Mouse (Mus musculus): Measurements from ENCODE around the gene Adam23. TPM values are rescaled to one million over a fixed set of nuclear protein-coding genes. Genes with fewer than 3 reads are reported as not detected.
"Not testable (repeated sequence)": the region's sequence is repeated elsewhere in the genome, so short reads cannot be mapped to it uniquely, and the experiment has no call there.

The Adam23 gene
- polyA plus RNA-seq, 1 experiment, result 73.1 TPM

DNA sequence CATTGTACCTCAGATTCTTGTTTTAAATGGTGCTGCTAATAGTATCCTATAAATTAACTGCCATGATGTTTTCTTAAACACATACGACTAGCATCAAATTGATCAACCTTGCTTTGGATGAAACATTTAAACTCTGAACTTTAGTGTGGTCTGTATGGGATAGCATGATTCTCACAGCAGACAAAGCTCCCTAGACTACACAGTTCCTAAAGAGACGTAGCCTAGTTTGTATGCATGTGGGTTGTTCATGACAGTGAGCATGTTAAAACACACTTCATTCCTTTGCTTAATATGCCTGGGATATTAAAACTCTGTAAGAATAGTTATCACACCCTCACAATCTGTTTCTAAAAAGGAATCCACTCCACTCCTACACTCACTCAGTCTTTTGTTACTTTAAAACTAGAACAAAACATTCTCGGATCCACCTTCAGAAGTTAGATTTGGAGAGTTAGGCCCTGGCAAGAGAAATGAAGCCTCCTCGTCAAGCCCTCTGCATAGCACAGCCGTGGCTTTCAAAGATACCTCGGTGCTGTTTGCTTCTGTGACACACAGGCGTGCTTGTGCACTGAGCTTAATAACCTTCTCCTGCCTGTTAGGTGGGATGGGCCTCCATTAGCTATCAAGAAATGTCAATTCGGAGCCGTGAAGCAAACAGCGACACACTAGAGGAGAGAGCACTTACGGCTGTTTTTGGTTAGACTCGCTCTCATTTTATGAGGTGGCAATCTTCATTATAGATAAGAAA, 128.3 kb downstream of the Adam23 start:
- DNase-seq (ENCODE audit: extremely low spot score in 1 of 2, low spot score in 1 of 2), result peak in 1 of 2 experiments; percentile 34

DNA sequence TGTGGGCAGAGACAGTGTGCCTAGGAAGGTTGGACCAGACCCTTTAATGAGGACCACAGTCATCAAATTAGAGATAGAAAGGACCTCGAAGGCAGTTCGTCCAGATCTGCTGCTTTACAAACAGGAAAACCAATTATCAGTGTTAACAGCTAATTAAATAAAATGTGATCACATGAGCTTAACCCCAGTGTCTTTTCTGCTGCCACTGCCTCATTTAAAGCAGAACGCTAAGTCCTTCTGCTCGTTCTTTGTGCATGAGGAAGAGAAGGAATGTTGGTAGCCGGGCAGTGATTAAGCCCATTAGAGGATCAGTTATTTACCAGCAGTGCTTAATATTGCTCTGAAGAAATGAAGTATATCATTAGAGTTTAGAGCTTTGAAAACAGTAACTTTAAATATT, 131.1 kb downstream of the Adam23 start:
- no peak for DNase-seq (ENCODE audit: extremely low spot score in 1 of 2, low spot score in 1 of 2)

DNA sequence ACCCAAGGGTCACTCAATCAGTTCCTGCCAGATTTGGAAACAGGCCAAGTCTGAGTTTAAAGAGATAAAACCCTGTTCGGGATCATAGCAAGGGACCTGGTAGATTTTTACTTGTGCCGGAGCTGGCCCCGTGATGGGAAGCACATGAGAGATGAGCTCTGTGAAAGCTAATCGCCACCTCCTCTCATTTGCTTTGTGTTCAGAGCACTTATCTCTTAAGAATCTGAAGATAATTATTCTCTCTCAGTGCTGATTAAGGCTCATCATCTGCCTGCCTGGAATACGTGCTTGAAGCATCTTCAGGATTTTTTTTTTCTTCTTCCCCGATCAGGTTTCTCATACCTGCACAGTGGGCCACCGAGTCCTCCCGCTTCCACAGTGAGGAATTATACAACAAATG, 133.5 kb downstream of the Adam23 start:
- no peak for DNase-seq (ENCODE audit: extremely low spot score in 1 of 2, low spot score in 1 of 2)

DNA sequence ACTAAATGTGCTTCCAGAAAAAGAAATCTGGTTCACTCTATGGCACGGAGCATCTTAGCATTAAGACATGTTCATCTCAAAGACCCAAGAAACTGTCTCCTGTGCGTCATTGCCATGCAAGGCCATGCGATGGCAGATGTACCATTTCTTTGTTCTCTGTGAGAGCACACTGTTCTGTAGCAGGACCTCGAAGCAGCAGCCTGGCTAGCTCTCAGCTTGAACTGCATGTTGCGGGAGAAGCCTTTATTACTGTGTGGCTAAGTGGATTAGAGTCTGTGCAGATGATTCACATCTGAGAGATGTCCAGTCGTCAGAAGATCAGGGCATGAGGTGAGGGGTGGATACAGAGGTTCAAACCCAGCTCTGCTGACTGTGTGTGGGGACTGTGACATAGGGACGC, 141.2 kb downstream of the Adam23 start:
- DNase-seq (ENCODE audit: extremely low spot score in 1 of 2, low spot score in 1 of 2), result no peak

DNA sequence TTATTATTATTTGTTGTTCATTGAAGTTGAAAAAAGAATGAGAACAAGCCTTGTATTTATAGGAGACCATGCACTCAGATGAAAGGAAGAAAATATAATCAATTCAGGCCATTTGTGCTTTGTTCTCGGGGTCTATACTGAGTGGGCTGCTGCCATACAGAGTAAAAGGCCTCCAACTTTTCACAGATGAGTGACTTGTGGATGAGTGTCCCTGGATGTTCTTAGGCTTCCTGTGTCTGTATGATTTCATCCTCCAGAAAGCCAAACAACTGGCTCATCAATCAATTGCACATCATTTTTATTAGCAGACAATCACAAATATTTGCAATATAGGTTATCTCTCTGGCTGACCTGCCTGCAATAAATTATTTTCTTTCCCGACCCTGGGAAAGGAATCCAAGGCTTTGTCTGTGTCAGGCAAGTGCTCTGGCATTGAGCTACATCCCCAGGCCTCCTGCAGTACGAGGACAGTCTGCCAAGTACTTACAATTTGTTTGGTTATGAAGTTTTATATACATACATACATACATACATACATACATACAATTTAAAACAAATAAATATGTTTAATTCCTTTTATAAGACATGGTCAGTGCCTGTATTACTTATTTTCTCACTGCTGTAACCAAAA, 158.3 kb downstream of the Adam23 start:
- DNase-seq (ENCODE audit: extremely low spot score in 1 of 2, low spot score in 1 of 2), result no peak

DNA sequence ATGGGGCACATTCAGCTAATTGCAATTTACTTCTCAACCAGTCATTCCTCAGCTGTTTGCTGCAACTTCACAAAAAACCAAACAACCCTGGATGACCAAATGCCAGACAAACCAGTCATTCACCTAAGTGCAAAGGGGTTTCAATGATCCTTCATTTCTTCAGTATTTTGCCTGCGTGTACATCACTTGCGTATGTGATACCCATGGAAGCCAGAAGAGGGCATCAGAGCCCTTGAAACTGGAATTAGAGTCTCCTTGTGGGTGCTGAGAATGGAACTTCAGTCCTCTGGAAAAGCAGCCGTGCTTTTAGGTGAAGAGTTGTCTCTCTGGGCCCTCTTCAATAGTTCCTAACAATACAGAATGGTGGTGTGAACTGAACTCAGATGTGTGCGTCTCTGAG, 163.9 kb downstream of the Adam23 start:
- no peak for DNase-seq (ENCODE audit: extremely low spot score in 1 of 2, low spot score in 1 of 2)

DNA sequence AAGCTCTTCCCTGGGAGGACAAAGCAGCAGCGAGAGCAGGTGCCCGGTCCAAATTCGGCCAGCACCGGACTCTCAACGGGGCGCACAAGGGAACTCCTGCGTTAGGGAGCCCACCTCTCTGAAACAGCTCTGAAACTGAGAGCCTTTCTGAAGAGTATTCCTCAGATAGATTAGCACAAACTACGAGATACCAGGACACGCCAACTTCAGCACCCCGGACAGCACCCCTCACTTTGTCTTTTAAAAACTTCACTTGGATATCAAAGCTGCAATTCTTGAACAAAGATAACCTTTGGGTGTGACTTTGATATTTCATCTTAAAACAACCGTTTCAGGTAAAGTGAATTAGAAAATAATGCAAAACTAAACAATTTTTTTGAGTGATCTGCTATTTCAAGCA, 168.9 kb downstream of the Adam23 start:
- peak in 1 of 2 experiments; percentile 4 for DNase-seq (ENCODE audit: extremely low spot score in 1 of 2, low spot score in 1 of 2)

DNA sequence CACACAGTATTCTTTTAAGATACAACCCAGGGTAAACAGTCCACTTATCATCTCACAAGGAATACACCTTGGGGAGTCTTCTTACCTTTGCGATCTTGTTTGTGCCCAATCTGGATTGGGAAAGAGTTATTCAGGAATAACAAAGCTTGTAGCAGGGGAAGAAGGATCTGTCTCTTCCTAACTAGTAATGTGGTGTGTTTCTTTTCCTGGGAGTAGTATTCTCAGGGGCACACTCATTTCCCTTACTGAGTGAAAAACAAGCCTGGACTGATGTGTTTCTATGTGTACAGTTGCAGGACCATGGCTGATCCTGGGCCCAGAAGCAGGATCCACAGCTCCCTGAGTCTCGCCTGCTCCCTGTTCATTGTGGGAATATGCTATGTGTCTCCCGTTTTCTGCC, 170.0 kb downstream of the Adam23 start, which contains the start of gene Gm39653:
Gene Gm39653, plus strand, starts transcription at position 301 of the 400 bp plus-strand sequence.
- no peak for DNase-seq (ENCODE audit: extremely low spot score in 1 of 2, low spot score in 1 of 2)

DNA sequence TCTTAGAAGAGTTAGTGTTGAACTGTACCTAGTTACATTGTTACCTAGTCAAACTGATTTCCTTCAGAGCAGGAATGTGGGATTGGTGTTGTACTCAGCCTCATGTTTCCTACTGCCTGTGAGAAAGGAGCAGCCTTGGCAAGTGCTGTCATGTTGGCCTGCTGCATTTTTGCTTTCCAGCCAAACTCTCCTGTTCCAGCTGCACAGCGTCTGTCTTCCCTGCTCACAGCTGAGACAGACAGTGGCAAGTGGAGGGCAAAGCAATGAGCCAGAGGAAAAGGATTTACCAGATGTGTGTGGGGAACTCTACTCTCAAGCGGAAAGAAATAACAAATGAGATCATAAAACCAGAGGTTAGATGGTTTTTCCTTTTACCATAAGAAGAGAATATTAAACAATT, 182.5 kb downstream of the Adam23 start:
- peak in 1 of 2 experiments; percentile 13 for DNase-seq (ENCODE audit: extremely low spot score in 1 of 2, low spot score in 1 of 2)

DNA sequence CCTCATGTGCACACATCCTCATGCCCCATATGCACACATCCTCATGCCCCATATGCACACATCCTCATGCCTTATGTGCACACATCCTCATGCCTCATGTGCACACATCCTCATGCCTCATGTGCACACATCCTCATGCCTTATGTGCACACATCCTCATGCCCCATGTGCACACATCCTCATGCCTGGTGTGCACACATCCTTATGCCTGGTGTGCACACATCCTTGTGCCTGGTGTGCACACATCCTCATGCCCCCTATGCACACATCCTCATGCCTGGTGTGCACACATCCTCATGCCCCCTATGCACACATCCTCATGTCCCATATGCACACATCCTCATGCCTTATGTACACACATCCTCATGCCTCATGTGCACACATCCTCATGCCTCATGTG, 184.7 kb downstream of the Adam23 start:
- DNase-seq (ENCODE audit: extremely low spot score in 1 of 2, low spot score in 1 of 2), result not testable (repeated sequence)

DNA sequence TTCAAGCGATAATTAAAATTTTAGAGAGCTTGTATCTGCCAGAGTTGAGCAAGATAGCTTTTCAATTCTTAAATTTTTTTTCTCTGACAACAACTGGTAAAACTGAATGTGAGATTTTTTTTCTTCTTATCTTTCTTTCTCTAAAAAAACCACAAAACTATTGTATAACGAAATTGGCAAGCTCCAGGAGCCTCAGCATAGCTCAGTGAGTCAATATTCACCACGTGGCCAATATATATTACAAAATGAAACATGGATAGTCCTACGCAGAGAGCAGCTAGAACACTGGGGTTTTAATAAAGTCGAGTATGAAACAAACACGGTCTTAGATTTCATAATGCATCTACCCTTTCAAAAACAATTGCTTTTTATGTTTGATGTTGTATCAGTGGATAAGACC, 194.2 kb downstream of the Adam23 start:
- no peak for DNase-seq (ENCODE audit: extremely low spot score in 1 of 2, low spot score in 1 of 2)

Other genes starting within 250 kb of the Adam23 start
- 0.97 and 0.98 TPM in 2 replicates for gene Gpr1, start 231.3 kb upstream of the Adam23 start, polyA plus RNA-seq (2012; rRNA removed)
- gene Zdbf2, start 172.6 kb upstream of the Adam23 start, polyA plus RNA-seq (2012; rRNA removed), result 2.6 and 3.2 TPM in 2 replicates
- not detected in 2 replicates for gene Gm39653, start 170.1 kb downstream of the Adam23 start, polyA plus RNA-seq (2012; rRNA removed)
- 0.06 TPM in 2 replicates for gene Dytn, start 241.0 kb downstream of the Adam23 start, polyA plus RNA-seq (2012; rRNA removed)

All from frontal cortex, adult 2 months (tissue).